In genomic region chr11:31679840-31680381, GRCm38 (mm10) we compare ENCODE assay signal across 21 mouse cellular contexts. TPM values are rescaled to one million over a fixed set of nuclear protein-coding genes. Genes with fewer than 3 reads are reported as not detected.
A peak's percentile ranks its signal among the peaks of the same experiment; 100 is the strongest.
DNase-seq lines count a peak whose midpoint lies in the region; ATAC-seq and TF ChIP-seq lines count a peak whose summit lies in the region.
"Had no signal": no experiment of that assay in that cellular context is flagged by ENCODE, and none has a peak within 500 bp of the region (broad histone marks: within the 10 kb centered on the region; RNA-seq: fewer than 3 reads in every experiment).

No protein-coding gene starts in this region.

- no peak overlapping the region for H3K27ac ChIP-seq in liver, embryonic 16.5 days (ENCODE audit: low read length)
- H3K27ac ChIP-seq in liver, embryonic 12.5 days = no peak overlapping the region
- H3K27ac ChIP-seq: embryonic facial prominence, embryonic 12.5 days; heart, embryonic 10.5 days; hindbrain, embryonic 15.5 days; intestine, embryonic 15.5 days; limb, embryonic 10.5 days; lung, embryonic 15.5 days; midbrain, embryonic 12.5 days had no signal

- no peaks in the 10 kb centered on the region for H3K36me3 ChIP-seq in liver, embryonic 16.5 days (ENCODE audit: control insufficient read depth, insufficient read depth)
- no peaks in the 10 kb centered on the region for H3K36me3 ChIP-seq in liver, embryonic 12.5 days
- no peaks in the 10 kb centered on the region for H3K36me3 ChIP-seq in E14TG2a.4 (ENCODE audit: insufficient read depth, low read length)
- H3K36me3 ChIP-seq: embryonic facial prominence, embryonic 12.5 days; heart, embryonic 10.5 days; hindbrain, embryonic 15.5 days; intestine, embryonic 15.5 days; limb, embryonic 10.5 days; lung, embryonic 15.5 days; midbrain, embryonic 12.5 days had no signal

- 67% methylated on average over 16 of the region's 16 CpGs for WGBS in liver, embryonic 16.5 days (ENCODE audit: insufficient replicate concordance)
- 78% methylated on average over 16 of the region's 16 CpGs for WGBS in liver, embryonic 12.5 days (ENCODE audit: insufficient replicate concordance)

- H3K27me3 ChIP-seq in liver, embryonic 16.5 days (ENCODE audit: control insufficient read depth, insufficient read depth, low read depth, low read length) = no peaks in the 10 kb centered on the region
- H3K27me3 ChIP-seq in liver, embryonic 12.5 days (replicated peaks) = no peaks in the 10 kb centered on the region
- H3K27me3 ChIP-seq in E14TG2a.4 (ENCODE audit: insufficient read depth, low read length) = no peaks in the 10 kb centered on the region
- H3K27me3 ChIP-seq: CH12.LX; embryonic facial prominence, embryonic 12.5 days; hindbrain, embryonic 15.5 days; intestine, embryonic 15.5 days; lung, embryonic 15.5 days; midbrain, embryonic 12.5 days had no signal

- no peaks in the 10 kb centered on the region for H3K9me3 ChIP-seq in liver, embryonic 16.5 days (replicated peaks; ENCODE audit: control insufficient read depth, low read length)
- no peaks in the 10 kb centered on the region; the same call in 1 of the 2 replicates for H3K9me3 ChIP-seq in liver, embryonic 12.5 days (replicated peaks)
- peaks cover 11% of the 10 kb centered on the region for H3K9me3 ChIP-seq in E14TG2a.4 (ENCODE audit: low read length)
- H3K9me3 ChIP-seq: embryonic facial prominence, embryonic 12.5 days; heart, embryonic 10.5 days; hindbrain, embryonic 15.5 days; intestine, embryonic 15.5 days; limb, embryonic 10.5 days; lung, embryonic 15.5 days; midbrain, embryonic 12.5 days had no signal

- 0 out of 2 replicates have a peak, but pooled peaks have one; percentile 25 for ATAC-seq in liver, embryonic 16.5 days (ENCODE audit: low read depth)
- no peak for ATAC-seq in liver, embryonic 12.5 days
- ATAC-seq: intestine, embryonic 15.5 days had no signal

- H3K9ac ChIP-seq in liver, embryonic 16.5 days (ENCODE audit: low read depth, low read length) = no peak overlapping the region
- no peak overlapping the region for H3K9ac ChIP-seq in liver, embryonic 12.5 days
- H3K9ac ChIP-seq: embryonic facial prominence, embryonic 12.5 days; hindbrain, embryonic 15.5 days; intestine, embryonic 15.5 days; lung, embryonic 15.5 days; midbrain, embryonic 12.5 days had no signal

- no peak for TF ChIP-seq CTCF in E14TG2a.4 (conservative IDR thresholded peaks at IDR 0.05; ENCODE audit: low read length)

- DNase-seq in kidney, adult 18-20 months = peak; percentile 21
- no peak for DNase-seq in kidney, adult 9 months
- peak; percentile 25 for DNase-seq in ES-CJ7 (ENCODE audit: low read depth, low spot score)
- DNase-seq in heart, adult 18-20 months = no peak
- no peak for DNase-seq in embryo, embryonic 9.5 days (ENCODE audit: extremely low spot score)
- DNase-seq: adrenal gland, adult 2 months; B cell, adult 2 months; cerebellum, adult 11 months; heart, postnatal 4 days; layer of hippocampus, adult 9-11 months had no signal

- peaks cover 33% of the 10 kb centered on the region for H3K4me1 ChIP-seq in liver, embryonic 16.5 days (ENCODE audit: control insufficient read depth, low read depth, low read length)
- peaks cover 62% of the 10 kb centered on the region for H3K4me1 ChIP-seq in liver, embryonic 12.5 days
- peaks cover 53% of the 10 kb centered on the region for H3K4me1 ChIP-seq in E14TG2a.4 (replicated peaks; ENCODE audit: low read depth, low read length)
- H3K4me1 ChIP-seq: embryonic facial prominence, embryonic 12.5 days; hindbrain, embryonic 15.5 days; intestine, embryonic 15.5 days; lung, embryonic 15.5 days had no signal

- H3K4me2 ChIP-seq in liver, embryonic 16.5 days (ENCODE audit: low read depth, low read length) = no peak overlapping the region
- no peak overlapping the region for H3K4me2 ChIP-seq in liver, embryonic 12.5 days
- H3K4me2 ChIP-seq: embryonic facial prominence, embryonic 12.5 days; hindbrain, embryonic 15.5 days; intestine, embryonic 15.5 days; lung, embryonic 15.5 days; midbrain, embryonic 12.5 days had no signal

- H3K4me3 ChIP-seq in liver, embryonic 16.5 days (ENCODE audit: low read depth, low read length) = no peak overlapping the region
- no peak overlapping the region for H3K4me3 ChIP-seq in liver, embryonic 12.5 days
- peak overlapping the region; percentile 58 for H3K4me3 ChIP-seq in E14TG2a.4 (replicated peaks; ENCODE audit: low read length)
- H3K4me3 ChIP-seq: embryonic facial prominence, embryonic 12.5 days; heart, embryonic 10.5 days; hindbrain, embryonic 15.5 days; intestine, embryonic 15.5 days; limb, embryonic 10.5 days; lung, embryonic 15.5 days; midbrain, embryonic 12.5 days had no signal

RNA-seq across cellular contexts. Expression of gene Bod1, which starts 8.2 kb away (rescaled TPM):
- polyA plus RNA-seq in liver, embryonic 16.5 days (2015; fragmentation: Nextera tagmentation; extraction: Ambion mirVana) = 9.6 and 11.6 TPM in 2 replicates
- polyA plus RNA-seq in liver, embryonic 12.5 days (2016; fragmentation: Nextera tagmentation; extraction: Ambion mirVana) = 22.3 and 24.2 TPM in 2 replicates
- 100 to 1,000 TPM; 134 to 154 TPM for total RNA-seq in heart, adult 18-20 months (2021)

Comparison
In these comparisons a context has a peak if more than half of its experiments do, and no peak if none do; other contexts are left out.
1. DNase-seq: peak in kidney, adult 18-20 months (single experiment) and ES-CJ7 (single experiment); none in kidney, adult 9 months (single experiment), heart, adult 18-20 months (0 of 2) and embryo, embryonic 9.5 days (single experiment).